Mouse (Mus musculus): ENCODE measurements around the gene S100a10. TPM values are rescaled to one million over a fixed set of nuclear protein-coding genes. Genes with fewer than 3 reads are reported as not detected.
A peak's percentile ranks its signal among the peaks of the same experiment; 100 is the strongest.

The S100a10 gene
- polyA plus RNA-seq, 1 experiment from 2014 or later: 196 TPM

- WGBS: 34% methylated on average over 7 of the region's 7 CpGs
- ATAC-seq (ENCODE audit: insufficient read depth): peak; percentile 75
- no peak overlapping the region for H3K27ac ChIP-seq (ENCODE audit: low read depth)
- no peak overlapping the region for H3K4me2 ChIP-seq
- H3K36me3 ChIP-seq (ENCODE audit: insufficient read depth): no peaks in the 10 kb centered on the region
- no peak overlapping the region for H3K4me3 ChIP-seq (ENCODE audit: low read depth, low read length)
- DNase-seq: peak; percentile 93
- H3K9ac ChIP-seq: no peak overlapping the region
- no peaks in the 10 kb centered on the region for H3K27me3 ChIP-seq (ENCODE audit: insufficient read depth, low read length)
- H3K4me1 ChIP-seq (ENCODE audit: insufficient read depth): no peaks in the 10 kb centered on the region
- peak; percentile 90 for TF ChIP-seq CTCF (IDR thresholded peaks at IDR 0.05; ENCODE audit: low read depth)
- no peaks in the 10 kb centered on the region for H3K9me3 ChIP-seq (ENCODE audit: low read depth, low read length)
Measured at GRCm38 (mm10) chr3:93547099-93547648, 7.7 kb upstream of the S100a10 start.

GRCm38 (mm10) chr3:93547749-93548540 is 6.9 kb upstream of the S100a10 start:
- TF ChIP-seq CTCF (IDR thresholded peaks at IDR 0.05; ENCODE audit: low read depth): no peak
- H3K9me3 ChIP-seq (ENCODE audit: low read depth, low read length): no peaks in the 10 kb centered on the region
- DNase-seq: no peak
- ATAC-seq (ENCODE audit: insufficient read depth): no peak
- no peak overlapping the region for H3K4me2 ChIP-seq
- no peak overlapping the region for H3K9ac ChIP-seq
- H3K4me3 ChIP-seq (ENCODE audit: low read depth, low read length): no peak overlapping the region
- H3K27ac ChIP-seq (ENCODE audit: low read depth): no peak overlapping the region
- no peaks in the 10 kb centered on the region for H3K4me1 ChIP-seq (ENCODE audit: insufficient read depth)
- no peaks in the 10 kb centered on the region for H3K27me3 ChIP-seq (ENCODE audit: insufficient read depth, low read length)
- WGBS: 71% methylated on average over 20 of the region's 20 CpGs
- H3K36me3 ChIP-seq (ENCODE audit: insufficient read depth): no peaks in the 10 kb centered on the region

- Histone ChIP-seq H3K9ac (no peak overlapping the region), H3K4me3 (ENCODE audit: low read depth, low read length) (no peak overlapping the region), H3K9me3 (ENCODE audit: low read depth, low read length) (no peaks in the 10 kb centered on the region), H3K4me1 (ENCODE audit: insufficient read depth) (no peaks in the 10 kb centered on the region), H3K27ac (ENCODE audit: low read depth) (no peak overlapping the region), H3K4me2 (no peak overlapping the region), H3K27me3 (ENCODE audit: insufficient read depth, low read length) (no peaks in the 10 kb centered on the region), H3K36me3 (ENCODE audit: insufficient read depth) (no peaks in the 10 kb centered on the region)
- no peak for TF ChIP-seq CTCF (IDR thresholded peaks at IDR 0.05; ENCODE audit: low read depth)
- 64% methylated on average over 5 of the region's 6 CpGs for WGBS
- ATAC-seq (ENCODE audit: insufficient read depth) (no peak), DNase-seq (no peak)
Measured at GRCm38 (mm10) chr3:93548541-93549266, 6.2 kb upstream of the S100a10 start.

- Histone ChIP-seq H3K27me3 (ENCODE audit: insufficient read depth, low read length) (no peaks in the 10 kb centered on the region), H3K9ac (no peak overlapping the region), H3K4me1 (ENCODE audit: insufficient read depth) (0 out of 2 replicates have a peak, but pooled peaks cover 3% of the 10 kb centered on the region), H3K9me3 (ENCODE audit: low read depth, low read length) (no peaks in the 10 kb centered on the region), H3K27ac (ENCODE audit: low read depth) (no peak overlapping the region), H3K4me2 (no peak overlapping the region), H3K36me3 (ENCODE audit: insufficient read depth) (no peaks in the 10 kb centered on the region), H3K4me3 (ENCODE audit: low read depth, low read length) (no peak overlapping the region)
- 45% methylated on average over 4 of the region's 4 CpGs for WGBS
- DNase-seq: peak; percentile 20
- no peak for TF ChIP-seq CTCF (IDR thresholded peaks at IDR 0.05; ENCODE audit: low read depth)
- ATAC-seq (ENCODE audit: insufficient read depth): no peak
Measured at GRCm38 (mm10) chr3:93549986-93550385, 4.9 kb upstream of the S100a10 start.

GRCm38 (mm10) chr3:93551950-93552901 is 2.7 kb upstream of the S100a10 start:
- H3K9ac ChIP-seq: no peak overlapping the region
- 0 out of 2 replicates have a peak, but pooled peaks cover 7% of the 10 kb centered on the region for H3K4me1 ChIP-seq (ENCODE audit: insufficient read depth)
- no peaks in the 10 kb centered on the region for H3K36me3 ChIP-seq (ENCODE audit: insufficient read depth)
- no peak overlapping the region for H3K4me2 ChIP-seq
- no peak overlapping the region for H3K27ac ChIP-seq (ENCODE audit: low read depth)
- no peak for TF ChIP-seq CTCF (IDR thresholded peaks at IDR 0.05; ENCODE audit: low read depth)
- DNase-seq: no peak
- ATAC-seq (ENCODE audit: insufficient read depth): no peak
- no peaks in the 10 kb centered on the region for H3K27me3 ChIP-seq (ENCODE audit: insufficient read depth, low read length)
- WGBS: 79% methylated on average over 5 of the region's 5 CpGs
- H3K4me3 ChIP-seq (ENCODE audit: low read depth, low read length): no peak overlapping the region
- H3K9me3 ChIP-seq (ENCODE audit: low read depth, low read length): no peaks in the 10 kb centered on the region

- ATAC-seq (ENCODE audit: insufficient read depth) (no peak), DNase-seq (no peak)
- Histone ChIP-seq H3K27ac (ENCODE audit: low read depth) (no peak overlapping the region), H3K36me3 (ENCODE audit: insufficient read depth) (no peaks in the 10 kb centered on the region), H3K4me1 (ENCODE audit: insufficient read depth) (peaks cover 11% of the 10 kb centered on the region; the same call in 1 of the 2 replicates), H3K27me3 (ENCODE audit: insufficient read depth, low read length) (no peaks in the 10 kb centered on the region), H3K9me3 (ENCODE audit: low read depth, low read length) (no peaks in the 10 kb centered on the region), H3K4me2 (no peak overlapping the region), H3K4me3 (ENCODE audit: low read depth, low read length) (no peak overlapping the region), H3K9ac (no peak overlapping the region)
- no peak for TF ChIP-seq CTCF (IDR thresholded peaks at IDR 0.05; ENCODE audit: low read depth)
- 90% methylated on average over 2 of the region's 2 CpGs for WGBS
Measured at GRCm38 (mm10) chr3:93553311-93553710, 1.6 kb upstream of the S100a10 start.
